Mouse (Mus musculus) liver, adult 2 months (tissue): Measurements from ENCODE around the gene Med23. TPM values are rescaled to one million over a fixed set of nuclear protein-coding genes. Genes with fewer than 3 reads are reported as not detected.

Experiments
- DNase-seq: peaks from one replicate; pipeline ENCODE4 v3.0.0-alpha.2; 2011; ENCODE audit warnings: low read depth, low spot score; ENCODE audit errors: extremely low read depth
- H3K27ac ChIP-seq: fragments of 200-500 bp; replicated peaks from 2 replicates; pipeline ENCODE4 v1.5.1; 2012; ENCODE audit warnings: low read depth, mild to moderate bottlenecking, control low read depth, inconsistent platforms, low read length; ENCODE audit not compliant: insufficient read depth
- H3K27me3 ChIP-seq: fragments of 200-500 bp; 2 replicates; pipeline ENCODE4 v1.6.1; 2012; ENCODE audit warnings: mild to moderate bottlenecking, moderate library complexity, low read length, inconsistent platforms; ENCODE audit not compliant: control insufficient read depth, insufficient read depth
- H3K36me3 ChIP-seq: fragments of 200-500 bp; 2 replicates; pipeline ENCODE4 v1.6.1; 2012; ENCODE audit warnings: low read length, inconsistent platforms; ENCODE audit not compliant: control insufficient read depth, insufficient read depth
- H3K4me1 ChIP-seq: fragments of 200-500 bp; 2 replicates; pipeline ENCODE4 v1.6.1; 2011; ENCODE audit warnings: low read length; ENCODE audit not compliant: control insufficient read depth, insufficient read depth
- H3K4me3 ChIP-seq: fragments of 200-500 bp; 2 replicates; pipeline ENCODE4 v1.5.1; 2011; ENCODE audit warnings: low read depth, mild to moderate bottlenecking, control low read depth, low read length, moderate library complexity; ENCODE audit not compliant: insufficient read depth
- H3K79me2 ChIP-seq: fragments of 200-500 bp; 2 replicates; pipeline ENCODE4 v1.6.1; 2012; ENCODE audit warnings: inconsistent platforms, mild to moderate bottlenecking, low read length, moderate library complexity; ENCODE audit not compliant: control insufficient read depth, insufficient read depth
- H3K9ac ChIP-seq: fragments of 200-500 bp; 2 replicates; pipeline ENCODE4 v1.6.1; 2012; ENCODE audit warnings: low read depth, mild to moderate bottlenecking, control low read depth, inconsistent platforms, low read length
- CTCF ChIP-seq: fragments of 200-500 bp; IDR thresholded peaks from 2 replicates; pipeline ENCODE4 v1.5.1; 2011; ENCODE audit warnings: low read depth, low read length, control low read depth
- POLR2A ChIP-seq: fragments of 200-500 bp; IDR thresholded peaks from 2 replicates; pipeline ENCODE4 v1.6.1; 2011; ENCODE audit warnings: low read length, control low read depth; ENCODE audit not compliant: insufficient read depth; ENCODE audit errors: extremely low read depth
- WGBS: fragments of 180-500 bp; shearing (Covaris S2); methylation state at CpG from one replicate; pipeline ENCODE4 v1.1.7; 2018; 5-methylcytosine and 5-hydroxymethylcytosine counted together
- polyA plus RNA-seq: library from polyadenylated mRNA; depleted of rRNA; stranded (reverse); fragments of >200 nt; gene quantifications from 2 replicates; pipeline ENCODE4 v1.2.3, GENCODE M21; 2012
- total RNA-seq: library from RNA; depleted of rRNA; stranded (reverse); fragments of >200 nt; gene quantifications from 2 replicates; pipeline ENCODE4 v1.2.3, GENCODE M21; 2014

The Med23 gene
- total and polyA plus RNA-seq, 2 experiments, result 6.2 to 7.7 TPM

DNA sequence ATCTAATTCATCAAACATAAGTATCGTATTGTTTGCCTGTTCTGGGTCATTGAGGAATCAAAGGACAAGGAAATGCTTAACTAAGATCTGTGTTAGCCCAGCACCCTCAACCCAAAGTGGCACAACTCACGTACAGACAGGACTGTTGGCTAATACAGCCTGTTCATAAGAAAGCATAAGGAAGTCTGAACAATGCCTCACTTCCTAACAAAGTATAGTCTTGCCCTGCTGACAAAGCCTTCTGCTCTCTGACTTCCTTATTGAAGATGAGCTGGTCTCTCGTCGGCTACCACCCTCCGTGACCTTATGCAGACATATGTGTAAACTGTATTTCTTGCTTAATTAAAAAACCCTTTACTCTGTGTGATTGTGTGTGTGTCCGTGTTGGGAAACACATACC is 60.4 kb downstream of the Med23 start:
- DNase-seq, result no peak
- H3K27me3 ChIP-seq, result no peaks in the 10 kb centered on the region
- TF ChIP-seq CTCF, result no peak
- TF ChIP-seq POLR2A, result no peak
- no peaks in the 10 kb centered on the region for H3K79me2 ChIP-seq
- WGBS, result 72% methylated on average over 6 of the region's 6 CpGs
- H3K4me1 ChIP-seq, result no peaks in the 10 kb centered on the region
- H3K9ac ChIP-seq, result no peak overlapping the region
- H3K36me3 ChIP-seq, result peaks cover 1% of the 10 kb centered on the region
- no peak overlapping the region for H3K4me3 ChIP-seq
- no peak overlapping the region for H3K27ac ChIP-seq

DNA sequence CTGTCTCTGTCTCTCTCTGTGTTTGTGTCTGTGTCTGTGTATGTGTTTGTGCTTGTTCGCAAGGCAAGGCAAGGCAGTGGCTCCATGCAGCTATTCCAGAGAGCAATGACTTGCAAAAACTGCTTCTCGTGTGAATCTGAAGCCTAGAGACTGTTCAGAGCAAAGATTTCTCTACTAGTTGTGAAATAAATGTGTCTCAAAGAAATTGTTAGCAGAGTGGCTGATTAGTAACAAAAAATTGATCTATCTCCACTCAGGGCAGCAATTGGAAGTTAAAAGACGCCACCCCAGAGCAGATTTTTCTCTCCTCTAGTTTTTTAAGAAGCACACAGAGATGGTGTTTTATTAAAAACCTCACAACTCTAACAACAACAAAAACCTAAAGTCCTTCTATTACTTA is 78.1 kb downstream of the Med23 start:
- no peaks in the 10 kb centered on the region for H3K36me3 ChIP-seq
- peak overlapping the region; percentile 81 for H3K9ac ChIP-seq
- no peak overlapping the region for H3K4me3 ChIP-seq
- no peaks in the 10 kb centered on the region for H3K27me3 ChIP-seq
- WGBS, result 11% methylated on average over 3 of the region's 3 CpGs
- peak; percentile 98 for DNase-seq
- H3K79me2 ChIP-seq, result no peaks in the 10 kb centered on the region
- peak overlapping the region; percentile 98 for H3K27ac ChIP-seq
- TF ChIP-seq POLR2A (no peak), CTCF (no peak)
- peaks cover 29% of the 10 kb centered on the region for H3K4me1 ChIP-seq

DNA sequence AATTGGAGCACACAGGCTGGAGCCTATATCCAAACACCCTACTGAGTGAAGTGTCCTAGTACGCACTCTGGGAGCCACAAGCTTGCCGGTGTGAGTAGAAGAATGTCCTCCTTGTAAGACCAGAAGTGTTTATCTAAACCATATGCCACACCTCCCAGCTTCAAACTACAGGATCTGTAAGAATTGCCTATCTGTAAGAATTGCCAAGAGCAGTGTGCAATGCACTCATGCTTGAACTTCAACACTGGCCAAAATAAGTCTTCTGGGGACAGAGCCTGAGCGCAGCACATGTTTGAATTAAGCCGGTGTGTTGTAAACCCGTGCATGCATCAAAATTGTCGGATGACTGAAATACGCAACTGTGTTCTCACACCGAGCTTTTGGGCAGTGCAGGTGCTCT is 78.5 kb downstream of the Med23 start:
- DNase-seq, result peak; percentile 100
- Histone ChIP-seq H3K27ac (peak overlapping the region; percentile 98), H3K79me2 (no peaks in the 10 kb centered on the region), H3K9ac (peak overlapping the region; percentile 81), H3K27me3 (no peaks in the 10 kb centered on the region), H3K36me3 (no peaks in the 10 kb centered on the region), H3K4me1 (peaks cover 29% of the 10 kb centered on the region), H3K4me3 (no peak overlapping the region)
- 24% methylated on average over 8 of the region's 8 CpGs for WGBS
- TF ChIP-seq POLR2A (no peak), CTCF (no peak)

DNA sequence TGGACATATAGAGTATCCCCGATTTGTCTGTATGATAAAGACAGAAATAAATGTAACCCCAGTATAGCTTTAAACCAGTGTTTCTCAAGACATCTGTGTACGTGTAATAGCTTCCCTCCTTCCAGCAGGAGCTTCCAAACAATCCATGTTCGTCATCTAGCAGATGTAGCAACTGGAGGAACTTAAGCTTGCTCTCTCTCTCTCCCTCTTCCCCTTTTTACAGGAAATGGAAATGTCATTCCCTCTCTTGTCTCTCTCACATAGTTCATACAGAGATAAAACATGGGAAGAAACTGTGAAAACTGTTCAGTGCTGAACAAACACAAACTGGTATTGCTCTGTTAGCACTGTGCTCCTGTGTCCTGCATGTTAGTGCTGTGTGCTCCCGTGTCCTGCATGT is 80.4 kb downstream of the Med23 start:
- TF ChIP-seq CTCF (no peak), POLR2A (no peak)
- H3K9ac ChIP-seq, result no peak overlapping the region
- no peaks in the 10 kb centered on the region for H3K27me3 ChIP-seq
- H3K27ac ChIP-seq, result peak overlapping the region; percentile 53
- no peak overlapping the region for H3K4me3 ChIP-seq
- H3K36me3 ChIP-seq, result no peaks in the 10 kb centered on the region
- H3K79me2 ChIP-seq, result no peaks in the 10 kb centered on the region
- 44% methylated on average over 4 of the region's 4 CpGs for WGBS
- peak; percentile 50 for DNase-seq
- peaks cover 29% of the 10 kb centered on the region for H3K4me1 ChIP-seq

DNA sequence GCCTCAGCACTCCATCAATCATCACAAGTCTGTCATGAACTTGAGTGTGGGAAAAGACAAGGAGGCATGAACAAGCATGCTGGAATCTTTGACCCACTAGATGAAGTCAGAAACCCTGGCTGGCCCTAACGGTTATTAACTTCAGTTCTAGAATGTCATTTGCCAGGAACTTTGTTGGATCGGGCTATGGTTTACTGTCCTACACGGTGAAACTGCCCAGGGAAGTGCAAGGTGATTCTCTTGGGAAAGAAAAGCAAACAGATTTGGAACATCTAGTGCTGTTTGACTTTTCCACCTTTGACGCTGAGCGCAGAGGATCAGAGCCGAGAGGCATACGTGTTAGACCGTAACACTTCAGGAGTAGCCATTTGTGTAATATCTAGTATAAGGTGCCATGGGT is 81.8 kb downstream of the Med23 start:
- Histone ChIP-seq H3K36me3 (no peaks in the 10 kb centered on the region), H3K4me1 (peaks cover 29% of the 10 kb centered on the region), H3K27ac (peak overlapping the region; percentile 95), H3K27me3 (no peaks in the 10 kb centered on the region), H3K9ac (peak overlapping the region; percentile 65), H3K4me3 (no peak overlapping the region), H3K79me2 (no peaks in the 10 kb centered on the region)
- TF ChIP-seq CTCF (no peak), POLR2A (no peak)
- peak; percentile 100 for DNase-seq
- 23% methylated on average over 8 of the region's 8 CpGs for WGBS

DNA sequence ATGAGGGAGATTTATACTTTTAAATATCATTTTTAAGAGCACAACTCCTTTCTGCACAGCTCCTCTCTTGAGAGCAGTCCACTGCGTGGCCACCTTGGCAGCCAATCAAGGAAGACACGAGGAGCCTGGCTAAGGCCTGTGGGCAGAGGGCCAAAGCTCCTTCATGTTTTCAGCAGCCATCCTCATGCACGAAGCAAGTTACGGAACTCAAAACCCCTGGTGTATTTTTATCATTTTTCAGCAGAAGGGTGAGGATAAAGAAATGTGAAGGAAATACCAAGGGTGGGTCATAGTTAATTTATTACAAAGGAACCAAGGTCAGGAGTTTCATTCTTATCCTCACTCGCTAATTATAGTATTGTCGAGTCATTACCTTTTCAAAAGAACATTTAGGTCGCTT is 82.8 kb downstream of the Med23 start:
- H3K4me3 ChIP-seq, result no peak overlapping the region
- no peak for TF ChIP-seq CTCF
- no peak for TF ChIP-seq POLR2A
- DNase-seq, result peak; percentile 74
- H3K27me3 ChIP-seq, result no peaks in the 10 kb centered on the region
- peaks cover 24% of the 10 kb centered on the region for H3K4me1 ChIP-seq
- no peaks in the 10 kb centered on the region for H3K36me3 ChIP-seq
- H3K27ac ChIP-seq, result peak overlapping the region; percentile 95
- WGBS, result 37% methylated on average over 7 of the region's 7 CpGs
- H3K79me2 ChIP-seq, result no peaks in the 10 kb centered on the region
- H3K9ac ChIP-seq, result no peak overlapping the region
